Mouse (Mus musculus): ENCODE results near the gene Olfr1387. TPM values are rescaled to one million over a fixed set of nuclear protein-coding genes. Genes with fewer than 3 reads are reported as not detected.
A peak's percentile ranks its signal among the peaks of the same experiment; 100 is the strongest.
"Not testable (repeated sequence)": the region's sequence is repeated elsewhere in the genome, so short reads cannot be mapped to it uniquely, and the experiment has no call there.

Olfr1387 gene
- total RNA-seq (2021) = not detected
- long read RNA-seq = 0 reads

- no peak for DNase-seq (ENCODE audit: low spot score in 2 of 2)
Observed at GRCm38 (mm10) chr11:49455043-49455442, at the start of gene Olfr1387. Gene Olfr1387 (plus strand): TSS chr11:49455343.

- no peak for DNase-seq (ENCODE audit: low spot score in 2 of 2)
Observed at GRCm38 (mm10) chr11:49406784-49407183, 48.4 kb upstream of the Olfr1387 start.

GRCm38 (mm10) chr11:49410540-49410939 lies 44.6 kb upstream of the Olfr1387 start:
- no peak for DNase-seq (ENCODE audit: low spot score in 2 of 2)

DNA sequence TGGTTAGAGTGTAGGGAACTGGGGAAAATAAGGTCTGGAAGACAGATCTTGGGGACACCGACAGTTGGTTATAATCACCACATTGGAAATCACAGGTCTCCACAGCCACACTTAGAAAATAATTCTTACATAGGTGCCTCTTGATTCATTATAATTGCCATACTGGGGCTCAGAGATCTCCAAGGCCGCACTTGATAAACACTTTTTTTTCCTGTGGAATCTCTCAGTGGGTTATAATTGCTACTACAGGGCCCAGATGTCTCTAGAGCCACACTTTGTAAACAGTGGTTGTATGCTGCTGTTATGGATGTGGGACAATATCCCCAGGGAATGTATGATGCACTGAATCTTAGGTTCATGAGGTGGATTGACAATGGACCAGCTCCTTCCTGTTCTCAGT lies 32.4 kb upstream of the Olfr1387 start, which contains the start of gene Olfr1389:
TSS of gene Olfr1389 (plus strand) at position 301 of the 400 bp plus-strand sequence.
- DNase-seq (ENCODE audit: low spot score in 2 of 2) = no peak

DNA sequence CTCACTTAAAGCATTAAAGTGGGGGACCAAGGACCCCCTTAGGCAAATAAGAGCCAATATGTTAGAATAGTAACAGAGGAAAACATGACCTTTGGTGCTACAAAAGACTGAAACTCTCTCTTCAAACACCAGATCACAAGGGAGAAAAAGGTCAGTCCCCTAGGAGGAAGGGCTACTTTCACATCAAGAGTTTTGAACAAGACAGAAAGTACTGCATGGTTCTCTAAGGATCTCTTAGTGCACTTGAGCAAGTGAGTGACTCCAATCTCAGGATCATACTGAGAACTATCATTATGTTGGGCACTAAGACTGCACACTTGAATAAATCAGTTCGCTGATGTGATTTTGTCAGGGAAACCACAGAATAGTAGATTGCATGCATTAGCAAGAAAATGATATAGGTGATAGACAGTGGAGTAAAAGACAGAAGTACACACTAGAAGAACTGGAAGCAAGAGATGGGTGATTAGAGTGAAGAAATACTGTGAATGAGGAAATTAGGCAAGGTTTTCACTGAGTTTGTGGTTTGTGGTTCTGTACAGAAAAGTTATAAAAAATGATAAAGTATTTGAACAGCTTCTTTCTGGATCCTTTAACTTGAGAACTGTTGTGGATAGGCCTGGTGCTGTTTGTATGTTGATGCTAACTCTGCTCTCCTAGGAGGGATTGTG lies 29.8 kb upstream of the Olfr1387 start:
- DNase-seq (ENCODE audit: low spot score in 2 of 2) = no peak

DNA sequence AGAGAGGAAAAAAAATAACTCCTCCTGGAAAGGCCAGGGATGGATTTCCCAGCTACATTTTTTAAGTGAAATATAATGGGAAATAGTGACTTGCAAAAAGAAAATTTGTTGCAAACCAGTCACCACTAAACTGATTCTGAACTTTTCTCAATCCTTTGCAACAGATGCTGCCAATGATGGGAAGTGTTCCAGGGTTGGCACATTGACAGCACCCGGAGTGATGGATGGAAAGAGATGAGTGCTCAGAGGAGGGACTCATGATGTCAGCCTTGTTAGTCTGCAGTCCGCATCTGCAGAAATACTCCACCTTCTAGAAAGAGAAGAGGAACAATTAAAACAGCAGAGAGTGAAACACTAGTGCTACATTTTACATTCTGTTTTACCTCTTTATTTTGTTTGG lies 25.5 kb upstream of the Olfr1387 start:
- peak; percentile 48 to 54 for DNase-seq (ENCODE audit: low spot score in 2 of 2)

DNA sequence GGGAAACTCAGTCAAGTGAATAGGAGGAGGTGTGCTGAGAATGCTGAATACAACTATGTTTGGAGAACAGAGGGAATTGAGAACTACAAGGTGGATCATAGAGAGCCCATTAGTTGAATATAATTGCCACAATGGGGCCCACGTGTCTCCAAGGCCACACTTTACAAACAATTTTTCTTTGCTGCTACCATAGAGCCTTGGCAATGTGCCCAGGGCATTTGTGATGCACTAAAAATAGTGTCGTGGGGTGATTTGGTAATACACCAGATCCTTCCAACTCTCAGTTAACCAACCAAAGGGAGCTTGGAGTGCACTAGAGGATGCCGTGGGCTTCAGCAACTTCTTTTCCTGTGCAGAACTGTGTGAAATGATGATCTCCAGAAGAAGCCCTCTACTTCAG lies 18.7 kb upstream of the Olfr1387 start, which contains the start of gene Olfr1388:
TSS of gene Olfr1388 (plus strand) at position 214 of the 400 bp plus-strand sequence.
- DNase-seq (ENCODE audit: low spot score in 2 of 2) = peak in 1 of 2 experiments; percentile 4

DNA sequence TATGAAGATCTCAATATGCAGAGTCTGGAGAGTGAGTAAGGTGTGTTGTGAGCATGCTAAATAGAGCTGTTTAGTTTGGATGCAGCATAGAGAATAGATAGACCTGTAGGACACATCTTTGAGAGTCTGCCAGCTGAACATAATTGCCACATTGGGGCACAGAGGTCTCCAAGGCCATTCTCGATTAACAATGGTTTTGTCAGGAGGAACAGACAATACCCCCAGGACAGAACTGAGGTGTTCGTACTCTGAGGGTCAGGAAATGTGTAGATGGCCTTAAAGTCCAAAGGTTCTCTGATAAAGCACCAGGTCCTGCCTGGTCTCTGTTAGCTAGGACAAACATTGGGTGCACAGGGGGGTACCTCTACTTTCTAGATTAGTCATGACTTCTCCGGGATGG lies 9.6 kb downstream of the Olfr1387 start, which contains the start of gene Olfr1386:
TSS of gene Olfr1386 (plus strand) at position 301 of the 400 bp plus-strand sequence.
- not testable (repeated sequence) for DNase-seq (ENCODE audit: low spot score in 2 of 2)

GRCm38 (mm10) chr11:49485973-49486372 lies 30.8 kb downstream of the Olfr1387 start:
- no peak for DNase-seq (ENCODE audit: low spot score in 2 of 2)

DNA sequence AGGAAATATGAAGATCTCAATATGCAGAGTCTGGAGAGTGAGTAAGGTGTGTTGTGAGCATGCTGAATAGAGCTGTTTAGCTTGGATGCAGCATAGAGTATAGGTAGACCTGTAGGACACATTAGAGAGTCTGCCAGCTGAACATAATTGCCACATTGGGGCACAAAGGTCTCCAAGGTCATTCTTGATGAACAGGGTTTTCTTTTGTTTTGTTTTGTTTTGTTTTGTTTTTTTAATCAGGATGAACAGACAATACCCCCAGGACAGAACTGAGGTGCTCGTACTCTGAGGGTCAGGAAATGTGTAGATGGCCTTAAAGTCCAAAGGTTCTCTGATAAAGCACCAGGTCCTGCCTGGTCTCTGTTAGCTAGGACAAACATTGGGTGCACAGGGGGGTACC lies 33.6 kb downstream of the Olfr1387 start, which contains the start of gene Olfr1385:
TSS of gene Olfr1385 (plus strand) at position 301 of the 400 bp plus-strand sequence.
- not testable (repeated sequence) for DNase-seq (ENCODE audit: low spot score in 2 of 2)

Other genes starting within 250 kb of the Olfr1387 start
- gene Mgat1, start 211.2 kb upstream of the Olfr1387 start, total RNA-seq (2021) = 10 to 100 TPM; 43.9 to 50.2 TPM
- not detected for gene Olfr1393, start 177.0 kb upstream of the Olfr1387 start, total RNA-seq (2021)
- under 1 TPM; 0.11 to 0.14 TPM for gene Olfr1392, start 170.1 kb upstream of the Olfr1387 start, total RNA-seq (2021)
- gene Olfr10, start 150.6 kb upstream of the Olfr1387 start, total RNA-seq (2021) = under 1 TPM in 1 of 2 experiments, not detected in 1; 0.25 TPM
- not detected for gene Olfr1391, start 132.6 kb upstream of the Olfr1387 start, total RNA-seq (2021)
- gene Olfr1390, start 120.2 kb upstream of the Olfr1387 start, total RNA-seq (2021) = not detected
- gene Olfr1389, start 32.3 kb upstream of the Olfr1387 start, total RNA-seq (2021) = not detected
- under 1 TPM; 0.42 to 0.66 TPM for gene Olfr1388, start 18.7 kb upstream of the Olfr1387 start, total RNA-seq (2021)
- not detected for gene Olfr1386, start 9.7 kb downstream of the Olfr1387 start, total RNA-seq (2021)
- gene Olfr1385, start 33.7 kb downstream of the Olfr1387 start, total RNA-seq (2021) = under 1 TPM in 1 of 2 experiments, not detected in 1; 0.11 TPM
- gene Olfr1384, start 51.4 kb downstream of the Olfr1387 start, total RNA-seq (2021) = not detected
- gene Olfr1383, start 64.3 kb downstream of the Olfr1387 start, total RNA-seq (2021) = under 1 TPM; 0.46 to 0.56 TPM
- gene Olfr1382, start 72.9 kb downstream of the Olfr1387 start, total RNA-seq (2021) = not detected
- gene Olfr1381, start 88.1 kb downstream of the Olfr1387 start, total RNA-seq (2021) = not detected
- gene Olfr1380, start 101.5 kb downstream of the Olfr1387 start, total RNA-seq (2021) = not detected
- gene Flt4, start 153.9 kb downstream of the Olfr1387 start, total RNA-seq (2021) = 1 to 10 TPM; 3.9 to 4.4 TPM
- gene Scgb3a1, start 208.3 kb downstream of the Olfr1387 start, total RNA-seq (2021) = under 1 TPM in 1 of 2 experiments, not detected in 1; 0.78 TPM

Measured in layer of hippocampus, postnatal 10 days (tissue).